Mouse (Mus musculus) lung, adult 2 months (tissue): ENCODE data around the gene Tmem256.

ENCODE experiments used
- CTCF ChIP-seq: fragments of 200-500 bp; IDR thresholded peaks from 2 replicates; pipeline ENCODE4 v1.5.1; 2011; ENCODE audit warnings: mild to moderate bottlenecking, low read length, control low read depth; ENCODE audit not compliant: insufficient read depth
- POLR2A ChIP-seq: fragments of 200-500 bp; IDR thresholded peaks from 2 replicates; pipeline ENCODE4 v1.6.1; 2011; ENCODE audit warnings: low read depth, mild to moderate bottlenecking, control low read depth, low read length, borderline replicate concordance; ENCODE audit errors: extremely low read depth

GRCm38 (mm10) chr11:69878399-69878798 lies 40.1 kb downstream of the Tmem256 start:
- TF ChIP-seq POLR2A = no peak
- TF ChIP-seq CTCF = no peak
